Mouse (Mus musculus): ENCODE measurements around the gene Zbp1.

Gene Zbp1

GRCm38 (mm10) chr2:173209091-173209815 is 9.5 kb downstream of the Zbp1 start:
- no peak for DNase-seq

GRCm38 (mm10) chr2:173207051-173207450 is 11.7 kb downstream of the Zbp1 start:
- no peak for DNase-seq

GRCm38 (mm10) chr2:173205563-173206099 is 13.1 kb downstream of the Zbp1 start:
- no peak for DNase-seq

- no peak for DNase-seq
Measured at GRCm38 (mm10) chr2:173204671-173205070, 14.1 kb downstream of the Zbp1 start.

GRCm38 (mm10) chr2:173203726-173204125 is 15.0 kb downstream of the Zbp1 start:
- DNase-seq = no peak

DNA sequence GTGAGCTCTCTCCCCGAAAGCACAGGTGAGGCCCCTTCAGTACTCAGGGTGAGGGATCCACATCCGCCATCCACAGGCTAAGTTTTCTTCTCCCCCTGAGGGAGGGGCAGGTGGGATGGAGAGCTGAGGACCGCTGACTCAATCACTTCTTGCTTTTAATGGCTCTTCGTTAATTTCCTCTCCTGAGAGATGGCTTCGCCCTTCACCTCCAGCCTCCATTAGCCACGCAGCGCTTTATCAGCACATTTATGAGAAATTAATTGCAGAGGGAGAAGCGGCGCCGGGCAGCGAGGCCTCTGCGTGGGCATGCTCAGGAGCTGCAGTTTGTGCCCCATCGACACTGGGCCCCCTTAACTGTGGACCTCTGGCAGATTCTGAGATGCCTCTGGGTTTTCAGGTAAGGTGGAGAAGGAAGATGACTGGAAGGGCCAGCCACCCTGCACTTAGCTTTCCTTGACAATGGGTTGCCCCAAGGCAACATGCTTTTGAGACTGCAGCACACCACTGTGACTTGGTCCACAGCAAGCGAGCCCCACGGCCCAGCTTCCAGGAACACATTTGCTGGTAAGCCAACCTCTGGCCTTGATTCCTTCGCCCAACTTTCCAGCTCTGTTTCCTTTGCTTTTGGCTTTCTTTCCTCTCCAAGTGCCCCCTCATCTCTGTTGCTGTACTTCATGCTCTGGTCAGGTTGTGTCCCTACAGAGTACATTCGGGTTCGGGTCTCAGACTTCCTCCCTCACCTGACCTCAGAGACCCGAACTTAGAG is 15.6 kb downstream of the Zbp1 start:
- no peak for DNase-seq

GRCm38 (mm10) chr2:173194796-173195195 is 23.9 kb downstream of the Zbp1 start:
- DNase-seq = no peak

DNA sequence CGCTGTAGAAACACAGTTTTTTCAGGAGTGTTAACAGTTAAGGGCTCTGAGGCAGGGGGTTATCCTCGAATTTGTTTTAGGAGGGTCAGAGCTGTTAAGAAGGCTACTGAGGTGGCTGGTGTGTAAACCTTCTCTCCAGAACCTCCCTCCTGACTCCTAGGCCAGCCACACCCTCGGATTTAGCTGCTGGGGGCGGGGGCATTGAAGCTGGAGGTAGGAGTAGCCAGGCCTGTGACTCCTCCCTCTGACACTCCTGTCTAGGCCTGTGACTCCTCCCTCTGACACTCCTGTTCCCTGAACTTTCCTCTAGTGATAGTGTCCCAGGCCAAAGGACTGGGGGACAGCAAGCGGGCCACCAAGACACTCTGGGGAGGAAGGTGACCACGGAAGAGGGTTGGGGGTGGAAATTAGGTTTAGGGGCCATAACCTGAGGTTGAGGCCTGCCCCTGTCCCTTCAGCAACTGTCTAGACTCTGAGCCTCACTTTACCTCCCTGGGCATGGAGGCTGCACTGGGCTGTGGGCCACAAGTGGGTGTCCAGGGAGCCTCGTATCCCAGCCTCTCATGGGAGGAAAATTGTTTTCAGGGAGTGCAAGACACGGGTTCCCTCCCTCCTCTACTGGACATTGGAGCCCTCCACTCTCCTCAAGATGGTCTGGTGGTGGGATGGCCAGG is 31.4 kb downstream of the Zbp1 start:
- DNase-seq = no peak

GRCm38 (mm10) chr2:173186047-173186943 is 32.4 kb downstream of the Zbp1 start:
- DNase-seq = peak; percentile 64

DNA sequence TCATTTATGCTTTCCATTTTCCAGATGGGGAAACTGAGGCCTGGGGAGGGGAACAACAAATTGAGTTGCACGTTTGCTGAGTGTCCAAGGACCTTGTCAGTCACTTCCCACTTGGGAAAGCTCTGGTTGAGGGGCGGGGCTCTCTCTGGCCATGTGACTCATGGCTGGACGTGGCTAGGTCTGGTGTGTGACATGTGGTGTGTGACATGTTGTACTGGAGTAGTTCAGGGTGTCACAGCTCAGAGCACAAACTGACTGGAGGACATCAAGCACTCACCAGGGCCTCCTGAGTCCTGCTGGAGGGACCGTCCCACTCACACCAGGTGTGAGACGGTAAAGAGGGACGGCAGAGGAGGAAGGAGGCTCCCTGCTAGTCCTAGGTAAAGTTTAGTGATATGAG is 33.4 kb downstream of the Zbp1 start:
- DNase-seq = no peak

- DNase-seq = no peak
Measured at GRCm38 (mm10) chr2:173184475-173185080, 34.1 kb downstream of the Zbp1 start.

GRCm38 (mm10) chr2:173183836-173184460 is 34.8 kb downstream of the Zbp1 start:
- peak; percentile 27 for DNase-seq

GRCm38 (mm10) chr2:173183311-173183710 is 35.4 kb downstream of the Zbp1 start:
- no peak for DNase-seq

- no peak for DNase-seq
Measured at GRCm38 (mm10) chr2:173182796-173183195, 35.9 kb downstream of the Zbp1 start.

GRCm38 (mm10) chr2:173181901-173182300 is 36.8 kb downstream of the Zbp1 start:
- DNase-seq = no peak

DNA sequence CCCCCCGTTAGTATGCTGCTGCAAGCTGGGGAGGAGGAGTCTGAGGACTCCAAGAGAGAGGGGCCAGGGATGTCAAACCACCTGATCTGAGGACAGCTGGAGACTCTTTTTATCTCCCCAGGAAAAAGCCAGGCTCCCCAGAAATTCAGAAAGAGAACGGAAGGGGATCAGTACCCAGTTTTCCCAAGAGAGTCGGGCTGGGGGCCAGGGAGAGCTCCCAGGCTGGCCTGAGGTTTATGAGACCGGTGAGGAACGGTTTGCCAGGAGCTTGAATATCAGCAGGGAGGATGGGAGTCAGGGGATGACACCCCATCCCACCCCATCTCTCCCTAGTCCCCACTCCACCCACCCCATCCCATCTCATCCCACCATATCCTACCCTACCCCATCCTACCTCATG is 37.2 kb downstream of the Zbp1 start:
- no peak for DNase-seq

GRCm38 (mm10) chr2:173180721-173181388 is 37.9 kb downstream of the Zbp1 start:
- no peak for DNase-seq

- DNase-seq = no peak
Measured at GRCm38 (mm10) chr2:173180026-173180425, 38.7 kb downstream of the Zbp1 start.

GRCm38 (mm10) chr2:173179046-173179445 is 39.7 kb downstream of the Zbp1 start:
- DNase-seq = no peak

GRCm38 (mm10) chr2:173177951-173178350 is 40.8 kb downstream of the Zbp1 start:
- DNase-seq = no peak

DNA sequence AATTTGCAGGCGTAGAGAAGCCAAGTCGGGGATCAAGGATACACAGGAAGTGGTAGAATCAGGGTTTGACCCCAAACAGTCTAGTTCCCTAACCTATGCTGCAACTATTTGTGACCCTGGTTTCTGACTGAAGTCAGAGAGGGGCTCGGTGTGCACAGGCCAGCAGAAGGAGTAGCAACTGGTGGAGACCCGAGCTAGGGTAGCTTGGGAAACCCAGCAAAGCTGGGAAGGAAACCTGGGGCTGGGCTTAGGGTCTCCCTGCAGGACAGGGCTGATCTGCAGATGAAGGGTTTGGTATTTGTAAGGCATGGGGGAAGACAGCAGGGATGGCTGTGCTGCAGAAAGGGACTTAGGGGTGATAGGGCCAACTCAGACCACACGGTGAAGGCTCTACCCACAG is 41.2 kb downstream of the Zbp1 start:
- DNase-seq = no peak

All from cerebellum, adult 8-10 months (tissue).